9 mouse cellular contexts compared by ENCODE assay signal in the genomic region with DNA sequence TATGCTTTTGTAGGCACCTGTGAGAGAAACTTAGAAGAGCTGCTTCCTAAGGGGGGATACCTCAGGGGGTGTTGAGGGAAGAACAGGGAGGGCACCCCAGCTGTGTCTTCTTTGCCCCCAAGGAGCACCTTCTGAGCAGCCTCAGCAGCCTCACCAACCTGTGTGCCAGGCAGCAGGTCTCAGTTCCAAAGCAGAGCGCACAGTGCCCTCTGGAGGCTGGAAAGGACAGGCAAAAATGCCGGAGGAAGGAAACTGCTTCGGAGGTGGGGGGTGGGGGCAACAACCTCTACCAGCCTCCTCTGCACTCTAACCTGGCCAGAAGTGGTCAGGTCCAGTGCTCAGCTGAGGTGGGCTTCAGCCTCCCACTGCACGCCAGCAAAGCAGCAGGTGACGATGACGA. TPM values are rescaled to one million over a fixed set of nuclear protein-coding genes. Genes with fewer than 3 reads are reported as not detected.
A peak's percentile ranks its signal among the peaks of the same experiment; 100 is the strongest.
DNase-seq lines count a peak whose midpoint lies in the region; ATAC-seq and TF ChIP-seq lines count a peak whose summit lies in the region.
"Had no signal": no experiment of that assay in that cellular context is flagged by ENCODE, and none has a peak within 500 bp of the region (broad histone marks: within the 10 kb centered on the region; RNA-seq: fewer than 3 reads in every experiment).

No protein-coding gene starts in this region.

- no peak for TF ChIP-seq EP300 in liver, postnatal 0 days (IDR thresholded peaks at IDR 0.05; ENCODE audit: low read depth)

- no peak for ATAC-seq in liver, postnatal 0 days
- ATAC-seq in neural tube, embryonic 15.5 days (ENCODE audit: low FRiP score), result no peak

- WGBS in liver, postnatal 0 days (ENCODE audit: insufficient replicate concordance), result 50% methylated on average over 6 of the region's 6 CpGs
- 51% methylated on average over 6 of the region's 6 CpGs for WGBS in neural tube, embryonic 15.5 days

- TF ChIP-seq POLR2A in brain, embryonic 14.5 days (IDR thresholded peaks at IDR 0.05; ENCODE audit: borderline replicate concordance, extremely low read depth, insufficient read depth, insufficient read length, poor library complexity, severe bottlenecking), result no peak

- peak; percentile 74 for TF ChIP-seq CTCF in brain, embryonic 14.5 days (IDR thresholded peaks at IDR 0.05; ENCODE audit: borderline replicate concordance, extremely low read depth, insufficient read depth, insufficient read length)
- TF ChIP-seq CTCF in liver, postnatal 0 days (IDR thresholded peaks at IDR 0.05; ENCODE audit: low read depth), result peak; percentile 69

- H3K4me3 ChIP-seq in liver, postnatal 0 days (ENCODE audit: low read depth, low read length), result no peak overlapping the region
- H3K4me3 ChIP-seq in neural tube, embryonic 15.5 days (replicated peaks), result no peak overlapping the region
- H3K4me3 ChIP-seq: limb, embryonic 15.5 days had no signal

- intact Hi-C loops in left cerebral cortex, postnatal 36 days (cut with DNase I), result no loop called here

- 0 out of 2 replicates have a peak, but pooled peaks cover 4% of the 10 kb centered on the region for H3K36me3 ChIP-seq in liver, postnatal 0 days (replicated peaks; ENCODE audit: insufficient read depth, low read length)
- peaks cover 5% of the 10 kb centered on the region; the same call in 1 of the 2 replicates for H3K36me3 ChIP-seq in neural tube, embryonic 15.5 days

- no peaks in the 10 kb centered on the region for H3K9me3 ChIP-seq in liver, postnatal 0 days (ENCODE audit: low read length)
- H3K9me3 ChIP-seq in neural tube, embryonic 15.5 days (replicated peaks), result no peaks in the 10 kb centered on the region
- H3K9me3 ChIP-seq: limb, embryonic 15.5 days had no signal

- H3K27ac ChIP-seq in liver, postnatal 0 days (ENCODE audit: low read depth), result no peak overlapping the region
- no peak overlapping the region for H3K27ac ChIP-seq in neural tube, embryonic 15.5 days (replicated peaks)
- H3K27ac ChIP-seq: limb, embryonic 15.5 days had no signal

- H3K4me1 ChIP-seq in liver, postnatal 0 days (ENCODE audit: insufficient read depth), result no peaks in the 10 kb centered on the region
- H3K4me1 ChIP-seq in neural tube, embryonic 15.5 days, result peaks cover 6% of the 10 kb centered on the region

- no peaks in the 10 kb centered on the region for H3K27me3 ChIP-seq in liver, postnatal 0 days (ENCODE audit: insufficient read depth, low read length)
- no peaks in the 10 kb centered on the region for H3K27me3 ChIP-seq in neural tube, embryonic 15.5 days (replicated peaks)
- H3K27me3 ChIP-seq: limb, embryonic 15.5 days had no signal

- no peak overlapping the region for H3K9ac ChIP-seq in liver, postnatal 0 days (replicated peaks)
- H3K9ac ChIP-seq in neural tube, embryonic 15.5 days (replicated peaks), result no peak overlapping the region
- H3K9ac ChIP-seq: limb, embryonic 15.5 days had no signal

- no peak overlapping the region for H3K4me2 ChIP-seq in liver, postnatal 0 days (ENCODE audit: low read depth, low read length)
- H3K4me2 ChIP-seq in neural tube, embryonic 15.5 days, result no peak overlapping the region
- H3K4me2 ChIP-seq: limb, embryonic 15.5 days had no signal

- DNase-seq in adrenal gland, postnatal 10 days, result peak; percentile 37
- no peak for DNase-seq in adrenal gland, adult 8-10 months
- DNase-seq in left cerebral cortex, adult 18-20 months (ENCODE audit: low spot score in 2 of 2), result peak; percentile 33 to 44
- DNase-seq in left cerebral cortex, postnatal 36 days (ENCODE audit: low spot score in 2 of 2), result no peak
- DNase-seq in brain, embryonic 14.5 days (ENCODE audit: low read depth), result peak; percentile 44
- DNase-seq in liver, postnatal 0 days, result peak; percentile 50
- DNase-seq in gastrocnemius, postnatal 4 days (ENCODE audit: low spot score in 2 of 2), result no peak

RNA-seq across cellular contexts. Expression of a gene that starts 6.3 kb away (rescaled TPM):
- 10 to 100 TPM; 38.1 to 49.5 TPM for total RNA-seq in adrenal gland, postnatal 10 days (2021)
- 10 to 100 TPM; 69.3 to 87.1 (median 77.0) TPM for total RNA-seq in adrenal gland, adult 8-10 months (2022)
- 10 to 100 TPM; 33.2 to 34.9 TPM for total RNA-seq in left cerebral cortex, adult 18-20 months (2021)
- total RNA-seq in left cerebral cortex, postnatal 36 days (2021), result 10 to 100 TPM; 23.4 to 25.5 TPM
- 57.7 and 79.8 TPM in 2 replicates for polyA plus RNA-seq in brain, embryonic 14.5 days (2012; rRNA removed)
- 16.1 and 16.4 TPM in 2 replicates for polyA plus RNA-seq in liver, postnatal 0 days (2015; fragmentation: Nextera tagmentation; extraction: Ambion mirVana)
- 10 to 100 TPM; 22.6 to 23.0 TPM for total RNA-seq in gastrocnemius, postnatal 4 days (2021)
- polyA plus RNA-seq in neural tube, embryonic 15.5 days (2015; fragmentation: Nextera tagmentation; extraction: Ambion mirVana), result 48.0 and 48.6 TPM in 2 replicates

RNA-seq across cellular contexts. Expression of a gene that starts 34.2 kb away (rescaled TPM):
- total RNA-seq in adrenal gland, postnatal 10 days (2021), result 10 to 100 TPM in 1 of 2 experiments, under 1 TPM in 1; 0.33 to 17.3 TPM
- total RNA-seq in adrenal gland, adult 8-10 months (2022), result under 1 TPM in 1 of 4 experiments, not detected in 3; 0.28 TPM
- total RNA-seq in left cerebral cortex, adult 18-20 months (2021), result under 1 TPM; 0.86 to 0.91 TPM
- total RNA-seq in left cerebral cortex, postnatal 36 days (2021), result under 1 TPM; 0.30 to 0.48 TPM
- 60.2 and 78.5 TPM in 2 replicates for polyA plus RNA-seq in brain, embryonic 14.5 days (2012; rRNA removed)
- polyA plus RNA-seq in liver, postnatal 0 days (2015; fragmentation: Nextera tagmentation; extraction: Ambion mirVana), result 0.12 TPM in 1 of 2 replicates, not detected in the other
- total RNA-seq in gastrocnemius, postnatal 4 days (2021), result 10 to 100 TPM; 20.0 to 36.3 TPM
- 33.8 and 62.9 TPM in 2 replicates for polyA plus RNA-seq in neural tube, embryonic 15.5 days (2015; fragmentation: Nextera tagmentation; extraction: Ambion mirVana)

RNA-seq across cellular contexts. Expression of a gene that starts 59.9 kb away (rescaled TPM):
- total RNA-seq in adrenal gland, postnatal 10 days (2021), result 1 to 10 TPM; 5.3 to 5.4 TPM
- total RNA-seq in adrenal gland, adult 8-10 months (2022), result 10 to 100 TPM in 2 of 4 experiments, 1 to 10 TPM in 2; 5.2 to 26.1 (median 16.0) TPM
- 1 to 10 TPM in 1 of 2 experiments, under 1 TPM in 1; 0.75 to 2.3 TPM for total RNA-seq in left cerebral cortex, adult 18-20 months (2021)
- total RNA-seq in left cerebral cortex, postnatal 36 days (2021), result under 1 TPM; 0.35 to 0.61 TPM
- polyA plus RNA-seq in brain, embryonic 14.5 days (2012; rRNA removed), result 0.25 and 0.26 TPM in 2 replicates
- polyA plus RNA-seq in liver, postnatal 0 days (2015; fragmentation: Nextera tagmentation; extraction: Ambion mirVana), result 0.07 and 0.25 TPM in 2 replicates
- under 1 TPM; 0.15 to 0.47 TPM for total RNA-seq in gastrocnemius, postnatal 4 days (2021)
- 0.17 and 0.63 TPM in 2 replicates for polyA plus RNA-seq in neural tube, embryonic 15.5 days (2015; fragmentation: Nextera tagmentation; extraction: Ambion mirVana)

Comparison
In these comparisons a context has a peak if more than half of its experiments do, and no peak if none do; other contexts are left out.
1. DNase-seq: peak in adrenal gland, postnatal 10 days (single experiment), left cerebral cortex, adult 18-20 months (2 of 2), brain, embryonic 14.5 days (single experiment) and liver, postnatal 0 days (single experiment); none in adrenal gland, adult 8-10 months (single experiment), left cerebral cortex, postnatal 36 days (0 of 2) and gastrocnemius, postnatal 4 days (0 of 2).